Mouse (Mus musculus) midbrain, embryonic 10.5 days (tissue): ENCODE data around the gene Mid1. TPM values are rescaled to one million over a fixed set of nuclear protein-coding genes. Genes with fewer than 3 reads are reported as not detected.
A peak's percentile ranks its signal among the peaks of the same experiment; 100 is the strongest.
"Not testable (repeated sequence)": the region's sequence is repeated elsewhere in the genome, so short reads cannot be mapped to it uniquely, and the experiment has no call there.

Experiments used
- DNase-seq: peaks from one replicate; pipeline ENCODE4 v3.0.0-alpha.2; 2017; ENCODE audit warnings: low spot score
- H3K27ac ChIP-seq: fragments of 300-500 bp; sonication (generic); replicated peaks from 2 replicates; pipeline ENCODE4 v1.5.1; 2016; ENCODE audit warnings: mild to moderate bottlenecking
- H3K27me3 ChIP-seq: fragments of 300-500 bp; sonication (generic); 2 replicates; pipeline ENCODE4 v1.6.1; 2016; ENCODE audit warnings: low read depth, mild to moderate bottlenecking; ENCODE audit not compliant: poor library complexity, severe bottlenecking
- H3K36me3 ChIP-seq: fragments of 300-500 bp; sonication (generic); 2 replicates; pipeline ENCODE4 v1.6.1; 2016; ENCODE audit warnings: mild to moderate bottlenecking, moderate library complexity
- H3K4me1 ChIP-seq: fragments of 300-500 bp; sonication (generic); 2 replicates; pipeline ENCODE4 v1.6.1; 2016
- H3K4me3 ChIP-seq: fragments of 300-500 bp; sonication (generic); 2 replicates; pipeline ENCODE4 v1.5.1; 2016; ENCODE audit warnings: mild to moderate bottlenecking, moderate library complexity
- H3K9me3 ChIP-seq: fragments of 300-500 bp; sonication (generic); replicated peaks from 2 replicates; pipeline ENCODE4 v1.6.1; 2016; ENCODE audit warnings: mild to moderate bottlenecking
- WGBS: fragments of 180-500 bp; shearing (Covaris S2); methylation state at CpG from one replicate; pipeline ENCODE4 v1.1.7; 2016; 5-methylcytosine and 5-hydroxymethylcytosine counted together
- polyA plus RNA-seq: library from polyadenylated mRNA; unstranded; fragments of >200 nt; fragmentation: Nextera tagmentation; extraction: Ambion mirVana; gene quantifications from 2 replicates; pipeline ENCODE4 v1.2.1, GENCODE M21; 2016

The Mid1 gene
- polyA plus RNA-seq, 1 experiment from 2014 or later, result 22.4 TPM

GRCm38 (mm10) chrX:169997456-169997853 lies 312.5 kb downstream of the Mid1 start:
- not testable (repeated sequence) for H3K27me3 ChIP-seq, H3K4me1 ChIP-seq, DNase-seq, H3K36me3 ChIP-seq, H3K9me3 ChIP-seq
- WGBS, result 18% methylated on average over 6 of the region's 40 CpGs
- Histone ChIP-seq H3K27ac (peak overlapping the region; percentile 85), H3K4me3 (peak overlapping the region; percentile 49)

GRCm38 (mm10) chrX:169997854-169998456 lies 313.0 kb downstream of the Mid1 start:
- Histone ChIP-seq H3K27ac (peak overlapping the region; percentile 85), H3K4me3 (peak overlapping the region; percentile 49)
- not testable (repeated sequence) for H3K9me3 ChIP-seq, H3K27me3 ChIP-seq, H3K4me1 ChIP-seq, H3K36me3 ChIP-seq
- 16% methylated on average over 9 of the region's 37 CpGs for WGBS
- peak; percentile 58 for DNase-seq

- WGBS, result 0% methylated on average over 2 of the region's 4 CpGs
- not testable (repeated sequence) for H3K4me1 ChIP-seq, H3K4me3 ChIP-seq, H3K9me3 ChIP-seq, H3K27me3 ChIP-seq, DNase-seq, H3K36me3 ChIP-seq, H3K27ac ChIP-seq
Measured at GRCm38 (mm10) chrX:169998559-169999219, 313.7 kb downstream of the Mid1 start.

GRCm38 (mm10) chrX:169999226-169999883 lies 314.4 kb downstream of the Mid1 start:
- H3K27ac ChIP-seq, H3K4me1 ChIP-seq, H3K4me3 ChIP-seq, H3K36me3 ChIP-seq, H3K27me3 ChIP-seq: not testable (repeated sequence)
- 41% methylated on average over 6 of the region's 11 CpGs for WGBS
- DNase-seq, result peak; percentile 17
- H3K9me3 ChIP-seq, result peaks cover 16% of the 10 kb centered on the region

GRCm38 (mm10) chrX:169999912-170000641 lies 315.1 kb downstream of the Mid1 start:
- Histone ChIP-seq H3K9me3 (peaks cover 17% of the 10 kb centered on the region), H3K4me1 (peaks cover 11% of the 10 kb centered on the region)
- H3K27ac ChIP-seq, H3K4me3 ChIP-seq, H3K36me3 ChIP-seq, H3K27me3 ChIP-seq: not testable (repeated sequence)
- peak; percentile 9 for DNase-seq
- no CpG with 5 or more reads among the region's 3 CpGs for whole genome bisulfite sequencing

GRCm38 (mm10) chrX:170000642-170001387 lies 315.8 kb downstream of the Mid1 start:
- peak; percentile 44 for DNase-seq
- WGBS, result 42% methylated on average over 6 of the region's 6 CpGs
- Histone ChIP-seq H3K9me3 (peaks cover 19% of the 10 kb centered on the region), H3K4me1 (peaks cover 15% of the 10 kb centered on the region), H3K27ac (peak overlapping the region; percentile 73)
- not testable (repeated sequence) for H3K36me3 ChIP-seq, H3K4me3 ChIP-seq, H3K27me3 ChIP-seq

GRCm38 (mm10) chrX:170001388-170001695 lies 316.3 kb downstream of the Mid1 start:
- H3K36me3 ChIP-seq, H3K4me3 ChIP-seq, DNase-seq, H3K27me3 ChIP-seq: not testable (repeated sequence)
- WGBS, result 50% methylated on average over 4 of the region's 12 CpGs
- peak overlapping the region; percentile 73 for H3K27ac ChIP-seq
- H3K4me1 ChIP-seq, result peaks cover 16% of the 10 kb centered on the region
- peaks cover 20% of the 10 kb centered on the region for H3K9me3 ChIP-seq

GRCm38 (mm10) chrX:170002510-170003197 lies 317.7 kb downstream of the Mid1 start:
- Histone ChIP-seq H3K4me1 (peaks cover 25% of the 10 kb centered on the region), H3K27ac (peak overlapping the region; percentile 72), H3K9me3 (peaks cover 30% of the 10 kb centered on the region)
- not testable (repeated sequence) for H3K36me3 ChIP-seq, DNase-seq, H3K4me3 ChIP-seq, H3K27me3 ChIP-seq
- WGBS, result 49% methylated on average over 11 of the region's 18 CpGs

GRCm38 (mm10) chrX:170003536-170003935 lies 318.5 kb downstream of the Mid1 start:
- Histone ChIP-seq H3K27ac (peak overlapping the region; percentile 69; the same call in 1 of the 2 replicates), H3K4me1 (peaks cover 34% of the 10 kb centered on the region), H3K9me3 (peaks cover 39% of the 10 kb centered on the region)
- WGBS, result 26% methylated on average over 1 of the region's 1 CpGs
- H3K36me3 ChIP-seq, H3K4me3 ChIP-seq, H3K27me3 ChIP-seq: not testable (repeated sequence)
- peak; percentile 4 for DNase-seq

- peak; percentile 66 for DNase-seq
- H3K4me1 ChIP-seq, result peaks cover 37% of the 10 kb centered on the region
- H3K27me3 ChIP-seq, H3K4me3 ChIP-seq, H3K36me3 ChIP-seq: not testable (repeated sequence)
- H3K27ac ChIP-seq, result peak overlapping the region; percentile 69
- 50% methylated on average over 2 of the region's 2 CpGs for WGBS
- H3K9me3 ChIP-seq, result peaks cover 43% of the 10 kb centered on the region
Measured at GRCm38 (mm10) chrX:170004236-170004635, 319.2 kb downstream of the Mid1 start.

GRCm38 (mm10) chrX:170004793-170005192 lies 319.8 kb downstream of the Mid1 start:
- peak overlapping the region; percentile 61 for H3K27ac ChIP-seq
- H3K4me3 ChIP-seq, result not testable (repeated sequence)

GRCm38 (mm10) chrX:170005194-170005593 lies 320.2 kb downstream of the Mid1 start:
- H3K27ac ChIP-seq, result peak overlapping the region; percentile 61
- H3K9me3 ChIP-seq, result peaks cover 52% of the 10 kb centered on the region
- not testable (repeated sequence) for H3K36me3 ChIP-seq, H3K4me3 ChIP-seq, H3K27me3 ChIP-seq
- DNase-seq, result peak; percentile 64
- peaks cover 37% of the 10 kb centered on the region for H3K4me1 ChIP-seq
- 29% methylated on average over 13 of the region's 13 CpGs for WGBS

More at GRCm38 (mm10) chrX:170004793-170005192, 319.8 kb downstream of the Mid1 start:
- DNase-seq, result peak; percentile 12
- not testable (repeated sequence) for H3K27me3 ChIP-seq, H3K36me3 ChIP-seq
- H3K4me1 ChIP-seq, result peaks cover 37% of the 10 kb centered on the region
- H3K9me3 ChIP-seq, result peaks cover 48% of the 10 kb centered on the region
- 35% methylated on average over 5 of the region's 5 CpGs for WGBS
